Mouse (Mus musculus) central nervous system, embryonic 18 days (tissue): ENCODE data around the gene 1700024P04Rik. TPM values are rescaled to one million over a fixed set of nuclear protein-coding genes. Genes with fewer than 3 reads are reported as not detected.

Experiments
- polyA plus RNA-seq: library from polyadenylated mRNA; depleted of rRNA; stranded (reverse); fragments of >200 nt; gene quantifications from 2 replicates; pipeline ENCODE4 v1.2.3, GENCODE M21; 2012; rRNA removed

The 1700024P04Rik gene
- not detected in 2 replicates for polyA plus RNA-seq

DNA sequence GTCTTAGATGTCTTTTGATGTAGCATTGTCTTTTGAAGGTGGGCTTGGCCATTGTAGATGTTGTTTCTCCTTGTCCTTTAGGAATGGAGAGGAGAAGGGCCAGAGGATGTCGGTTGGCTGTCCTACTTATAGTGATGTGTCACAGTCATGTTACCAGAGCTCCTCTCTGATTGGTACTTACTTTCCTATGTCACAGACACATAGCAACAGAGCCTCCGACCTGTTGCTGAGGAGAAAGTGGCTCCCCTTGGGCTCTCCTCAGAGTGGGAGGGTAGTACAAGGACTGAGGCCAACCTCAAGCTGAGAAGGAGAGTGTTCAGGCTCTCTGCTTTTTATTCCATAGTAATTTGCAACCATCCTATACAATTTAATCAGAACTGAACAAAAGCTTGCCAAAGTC is at the start of gene 1700024P04Rik:
1700024P04Rik (minus strand) TSS at position 101 of the 400 bp plus-strand sequence.

Other genes starting within 250 kb of the 1700024P04Rik start
- 28.4 and 29.8 TPM in 2 replicates for gene Fcho2, start 169.1 kb downstream of the 1700024P04Rik start, polyA plus RNA-seq
- 44.9 and 46.7 TPM in 2 replicates for gene Tnpo1, start 58.2 kb downstream of the 1700024P04Rik start, polyA plus RNA-seq
- gene Zfp366, start 200.3 kb upstream of the 1700024P04Rik start, polyA plus RNA-seq, result 1.6 and 2.1 TPM in 2 replicates